Mouse (Mus musculus): Measurements from ENCODE around the gene Rbm8a2. TPM values are rescaled to one million over a fixed set of nuclear protein-coding genes. Genes with fewer than 3 reads are reported as not detected.
"Not testable (repeated sequence)": the region's sequence is repeated elsewhere in the genome, so short reads cannot be mapped to it uniquely, and the experiment has no call there.

The Rbm8a2 gene
- 0.09 and 0.19 TPM in 2 replicates for polyA plus RNA-seq (2012; rRNA removed)

DNA sequence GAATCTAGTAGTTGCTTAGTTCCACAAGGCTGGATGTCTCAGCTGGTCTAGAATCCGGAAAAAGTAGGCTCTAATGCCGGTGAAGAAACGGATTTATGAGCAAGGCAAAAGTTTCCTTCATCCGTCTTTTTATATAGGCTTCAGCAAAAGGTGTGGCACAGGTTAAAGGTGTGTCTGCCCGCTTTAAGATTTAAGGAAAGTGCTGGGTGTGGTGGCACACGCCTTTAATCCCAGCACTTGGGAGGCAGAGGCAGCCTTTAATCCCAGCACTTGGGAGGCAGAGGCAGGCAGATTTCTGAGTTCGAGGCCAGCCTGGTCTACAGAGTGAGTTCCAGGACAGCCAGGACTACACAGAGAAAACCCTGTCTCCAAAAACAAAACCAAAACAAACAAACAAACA lies at the start of gene Rbm8a2:
Gene Rbm8a2 (minus strand): TSS at position 101 of the 400 bp plus-strand sequence.
- not testable (repeated sequence) for H3K27ac ChIP-seq (ENCODE audit: insufficient read depth, low read length); H3K4me3 ChIP-seq (ENCODE audit: insufficient read depth, low read length); H3K4me1 ChIP-seq (ENCODE audit: control insufficient read depth, insufficient read depth, low read length)

DNA sequence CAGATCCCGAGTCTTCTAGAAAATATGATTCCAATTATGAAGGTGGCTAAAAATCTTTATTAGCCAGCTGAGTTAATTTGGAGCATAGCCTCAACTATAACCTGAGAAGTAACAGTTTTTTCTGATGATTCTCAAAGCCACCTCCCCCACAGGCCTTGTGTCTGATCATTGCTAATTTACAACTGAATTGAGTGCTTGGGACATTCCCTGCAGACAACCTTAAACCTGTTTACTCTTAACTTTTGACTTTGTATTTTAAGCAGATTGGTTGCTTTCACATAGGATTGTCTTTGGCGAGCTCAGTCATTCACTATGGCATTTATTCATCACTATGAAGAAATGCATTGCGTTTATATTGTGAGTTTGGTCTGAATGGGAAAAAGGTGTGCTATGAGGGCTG lies 49.5 kb upstream of the Rbm8a2 start:
- TF ChIP-seq POLR2A (IDR thresholded peaks at IDR 0.05; ENCODE audit: extremely low read depth, insufficient read depth, low read length) (no peak), CTCF (IDR thresholded peaks at IDR 0.05; ENCODE audit: extremely low read depth, insufficient read depth, low read length) (no peak)
- H3K4me3 ChIP-seq (ENCODE audit: insufficient read depth, low read length) = no peak overlapping the region
- no peak overlapping the region for H3K27ac ChIP-seq (ENCODE audit: insufficient read depth, low read length)
- H3K4me1 ChIP-seq (ENCODE audit: control insufficient read depth, insufficient read depth, low read length) = no peaks in the 10 kb centered on the region

DNA sequence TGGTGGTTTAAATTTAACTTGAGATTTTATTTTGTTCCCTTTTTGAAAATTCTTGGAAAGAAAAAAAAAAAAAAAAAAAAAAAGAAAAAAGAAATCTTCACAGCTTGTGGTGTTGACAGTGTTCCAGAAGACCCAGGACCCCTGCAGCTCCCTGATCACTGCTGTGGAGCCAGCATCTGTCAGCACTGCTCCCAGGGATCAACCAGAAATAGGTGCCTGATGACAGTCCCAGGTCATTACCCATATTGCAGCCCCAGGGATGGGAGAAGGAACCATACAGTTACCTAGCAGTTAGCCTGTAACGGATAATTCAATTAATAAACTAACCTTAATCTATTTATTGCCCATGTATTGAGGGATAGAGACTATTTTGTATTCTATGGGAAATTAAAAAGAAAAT lies 45.6 kb upstream of the Rbm8a2 start:
- TF ChIP-seq CTCF (IDR thresholded peaks at IDR 0.05; ENCODE audit: extremely low read depth, insufficient read depth, low read length) = no peak
- TF ChIP-seq POLR2A (IDR thresholded peaks at IDR 0.05; ENCODE audit: extremely low read depth, insufficient read depth, low read length) = no peak
- Histone ChIP-seq H3K4me1 (ENCODE audit: control insufficient read depth, insufficient read depth, low read length) (no peaks in the 10 kb centered on the region), H3K4me3 (ENCODE audit: insufficient read depth, low read length) (no peak overlapping the region), H3K27ac (ENCODE audit: insufficient read depth, low read length) (no peak overlapping the region)

DNA sequence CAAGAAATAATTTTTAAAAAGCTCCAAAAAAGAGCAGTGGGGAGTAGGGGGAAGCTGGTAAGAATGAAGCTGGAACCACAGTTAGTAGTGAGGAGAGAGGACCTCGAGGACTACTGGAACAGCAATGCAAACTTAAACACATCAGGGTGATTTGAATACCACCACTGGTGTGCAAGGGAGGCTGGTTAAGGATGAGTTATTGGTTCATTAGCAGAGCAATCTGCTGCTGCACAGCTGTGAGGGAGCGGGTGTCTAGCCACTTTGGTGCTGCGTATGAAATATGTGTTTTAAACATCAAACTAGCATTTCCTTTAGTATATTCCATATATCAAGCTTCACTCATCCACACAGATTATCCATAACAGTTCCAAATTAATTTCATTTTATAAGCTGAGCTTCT lies 39.6 kb upstream of the Rbm8a2 start:
- no peak overlapping the region for H3K4me3 ChIP-seq (ENCODE audit: insufficient read depth, low read length)
- H3K27ac ChIP-seq (ENCODE audit: insufficient read depth, low read length) = no peak overlapping the region
- H3K4me1 ChIP-seq (ENCODE audit: control insufficient read depth, insufficient read depth, low read length) = no peaks in the 10 kb centered on the region
- no peak for TF ChIP-seq POLR2A (IDR thresholded peaks at IDR 0.05; ENCODE audit: extremely low read depth, insufficient read depth, low read length)
- TF ChIP-seq CTCF (IDR thresholded peaks at IDR 0.05; ENCODE audit: extremely low read depth, insufficient read depth, low read length) = no peak

DNA sequence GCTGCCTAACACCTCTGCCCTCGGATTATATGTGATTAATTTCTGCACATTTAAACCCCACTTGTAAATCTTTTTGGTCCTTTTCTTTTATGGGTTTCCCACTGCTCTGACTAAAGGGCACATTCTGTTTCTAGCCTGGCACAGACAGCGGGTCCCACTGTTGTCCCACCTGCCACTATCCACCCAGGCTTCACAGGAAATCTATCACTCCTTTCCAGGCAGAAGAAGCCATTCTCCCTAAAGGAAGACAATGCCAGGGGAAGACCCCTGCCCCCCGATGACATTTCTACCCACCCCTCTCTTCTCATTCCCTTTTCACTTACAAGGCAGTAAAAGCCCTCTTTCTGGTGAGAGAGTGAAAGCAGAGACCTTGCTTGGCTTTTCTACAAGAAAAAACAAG lies 37.2 kb upstream of the Rbm8a2 start:
- H3K4me3 ChIP-seq (ENCODE audit: insufficient read depth, low read length) = no peak overlapping the region
- no peak overlapping the region for H3K27ac ChIP-seq (ENCODE audit: insufficient read depth, low read length)
- H3K4me1 ChIP-seq (ENCODE audit: control insufficient read depth, insufficient read depth, low read length) = no peaks in the 10 kb centered on the region
- TF ChIP-seq POLR2A (IDR thresholded peaks at IDR 0.05; ENCODE audit: extremely low read depth, insufficient read depth, low read length) (no peak), CTCF (IDR thresholded peaks at IDR 0.05; ENCODE audit: extremely low read depth, insufficient read depth, low read length) (no peak)

DNA sequence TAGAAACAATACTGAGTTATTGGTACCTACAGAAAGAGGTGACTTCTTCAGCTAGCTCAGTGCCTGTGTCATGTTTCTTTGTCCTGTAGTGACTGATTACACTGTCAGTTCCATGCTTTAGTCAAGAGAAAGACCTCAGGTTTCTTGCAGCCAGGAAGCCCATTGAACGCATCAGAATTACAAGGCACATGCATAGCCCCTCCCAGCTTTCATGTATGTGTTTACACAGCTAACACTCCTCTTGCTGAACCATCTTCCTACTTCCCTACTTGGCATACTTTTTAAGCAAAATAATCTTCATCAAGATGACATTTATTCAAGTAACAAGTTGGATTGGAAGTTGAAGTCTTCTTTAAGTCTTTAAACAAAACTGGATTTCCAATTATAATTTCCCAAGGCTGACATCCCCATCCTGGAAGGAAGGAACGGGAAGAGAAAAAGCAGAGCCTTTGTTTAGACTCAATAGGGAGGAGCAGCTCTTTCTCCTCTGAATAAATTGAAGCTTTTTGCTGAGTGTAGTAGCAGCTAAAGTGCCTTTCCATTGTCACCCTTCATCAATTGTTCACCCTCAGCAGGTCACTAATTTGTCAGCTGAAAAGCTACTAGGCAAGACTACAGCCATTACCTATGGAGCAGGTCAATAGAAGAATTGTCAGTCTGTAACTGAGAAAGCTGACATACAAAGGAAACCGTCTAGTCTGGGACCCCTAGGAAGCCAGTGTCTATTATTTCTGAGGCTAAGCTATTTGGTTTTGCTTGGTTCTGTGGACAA lies 34.8 kb upstream of the Rbm8a2 start:
- no peak for TF ChIP-seq CTCF (IDR thresholded peaks at IDR 0.05; ENCODE audit: extremely low read depth, insufficient read depth, low read length)
- no peak for TF ChIP-seq POLR2A (IDR thresholded peaks at IDR 0.05; ENCODE audit: extremely low read depth, insufficient read depth, low read length)
- H3K27ac ChIP-seq (ENCODE audit: insufficient read depth, low read length) = no peak overlapping the region
- H3K4me1 ChIP-seq (ENCODE audit: control insufficient read depth, insufficient read depth, low read length) = no peaks in the 10 kb centered on the region
- no peak overlapping the region for H3K4me3 ChIP-seq (ENCODE audit: insufficient read depth, low read length)

DNA sequence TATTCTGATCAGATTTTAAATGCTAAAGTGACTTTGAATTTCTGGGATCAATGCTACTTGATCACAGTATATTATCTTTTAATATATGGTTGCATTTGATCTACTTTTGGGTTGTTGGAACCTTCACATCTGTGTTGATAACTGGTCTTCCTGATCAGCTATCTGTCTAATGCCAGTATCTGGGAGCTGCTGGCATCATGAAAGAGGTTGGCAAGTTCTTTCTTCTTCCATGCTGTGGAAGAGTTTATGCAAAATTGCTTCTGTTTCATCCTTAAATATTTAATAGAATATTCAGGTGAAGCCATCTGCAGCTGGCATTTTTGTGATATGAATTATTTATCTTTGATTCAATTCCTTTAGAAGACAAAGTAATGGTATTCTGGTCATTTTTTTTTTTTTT lies 32.6 kb upstream of the Rbm8a2 start:
- TF ChIP-seq POLR2A (IDR thresholded peaks at IDR 0.05; ENCODE audit: extremely low read depth, insufficient read depth, low read length) (no peak), CTCF (IDR thresholded peaks at IDR 0.05; ENCODE audit: extremely low read depth, insufficient read depth, low read length) (no peak)
- Histone ChIP-seq H3K4me3 (ENCODE audit: insufficient read depth, low read length) (no peak overlapping the region), H3K4me1 (ENCODE audit: control insufficient read depth, insufficient read depth, low read length) (no peaks in the 10 kb centered on the region), H3K27ac (ENCODE audit: insufficient read depth, low read length) (no peak overlapping the region)

DNA sequence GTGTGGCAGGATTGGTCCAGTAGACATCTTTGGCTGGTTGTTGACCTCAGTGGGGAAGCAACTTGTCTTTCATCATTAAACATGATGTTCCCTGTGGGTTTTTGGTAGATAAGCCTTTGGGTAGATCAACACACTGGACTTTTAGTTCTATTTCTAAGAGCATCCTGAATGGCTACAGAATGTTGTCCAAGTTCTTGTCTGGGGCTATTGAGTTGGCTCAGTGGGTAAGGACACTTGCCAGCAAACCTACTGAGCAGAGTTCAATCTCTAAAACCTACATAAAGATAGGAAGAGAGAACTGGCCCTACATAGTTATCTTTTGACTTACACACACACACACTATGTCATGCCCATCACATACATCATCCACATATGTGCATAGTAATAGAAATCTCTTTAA lies 32.2 kb upstream of the Rbm8a2 start:
- no peak for TF ChIP-seq POLR2A (IDR thresholded peaks at IDR 0.05; ENCODE audit: extremely low read depth, insufficient read depth, low read length)
- no peak for TF ChIP-seq CTCF (IDR thresholded peaks at IDR 0.05; ENCODE audit: extremely low read depth, insufficient read depth, low read length)
- H3K4me3 ChIP-seq (ENCODE audit: insufficient read depth, low read length) = no peak overlapping the region
- H3K4me1 ChIP-seq (ENCODE audit: control insufficient read depth, insufficient read depth, low read length) = no peaks in the 10 kb centered on the region
- no peak overlapping the region for H3K27ac ChIP-seq (ENCODE audit: insufficient read depth, low read length)

DNA sequence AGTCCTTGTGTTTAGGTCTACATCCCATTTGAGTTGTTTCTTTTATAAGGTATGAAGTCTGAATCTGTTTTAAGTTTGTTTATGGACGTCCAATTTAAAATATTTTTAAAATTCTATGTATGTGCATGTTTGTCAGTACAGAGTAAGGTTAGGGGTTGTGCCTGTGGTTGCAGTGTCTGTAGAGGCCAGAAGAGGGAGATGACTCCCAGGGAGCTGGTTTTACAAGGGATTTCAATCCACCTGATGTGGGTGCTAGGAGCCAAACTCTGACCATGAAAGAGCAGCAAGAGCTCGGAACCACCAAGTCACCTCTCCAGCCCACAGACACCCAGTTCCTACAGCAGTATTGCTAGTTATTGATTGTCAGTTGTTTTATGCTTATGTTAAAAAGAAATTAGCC lies 29.5 kb upstream of the Rbm8a2 start:
- no peak overlapping the region for H3K4me3 ChIP-seq (ENCODE audit: insufficient read depth, low read length)
- TF ChIP-seq CTCF (IDR thresholded peaks at IDR 0.05; ENCODE audit: extremely low read depth, insufficient read depth, low read length) (no peak), POLR2A (IDR thresholded peaks at IDR 0.05; ENCODE audit: extremely low read depth, insufficient read depth, low read length) (no peak)

DNA sequence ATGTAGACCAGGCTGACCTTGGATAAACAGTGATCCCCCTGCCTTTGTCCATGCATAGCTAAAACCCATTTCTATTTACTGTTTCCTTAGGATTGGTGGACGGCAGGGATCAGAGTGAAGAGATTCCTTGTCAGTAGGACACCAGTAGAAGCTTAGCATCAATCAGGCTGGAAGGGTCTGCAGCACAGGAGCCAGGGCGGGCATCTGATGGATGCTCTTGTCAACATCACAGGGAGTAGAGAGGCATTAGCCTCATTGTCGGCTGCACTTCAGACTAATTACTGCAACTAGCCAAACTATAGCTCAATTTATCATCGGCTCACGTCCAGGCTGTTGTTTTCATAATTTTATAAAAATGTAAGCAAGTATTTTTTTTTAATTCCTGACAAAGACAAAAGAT lies 21.7 kb upstream of the Rbm8a2 start:
- Histone ChIP-seq H3K4me3 (ENCODE audit: insufficient read depth, low read length) (no peak overlapping the region), H3K4me1 (ENCODE audit: control insufficient read depth, insufficient read depth, low read length) (no peaks in the 10 kb centered on the region), H3K27ac (ENCODE audit: insufficient read depth, low read length) (no peak overlapping the region)
- TF ChIP-seq POLR2A (IDR thresholded peaks at IDR 0.05; ENCODE audit: extremely low read depth, insufficient read depth, low read length) (no peak), CTCF (IDR thresholded peaks at IDR 0.05; ENCODE audit: extremely low read depth, insufficient read depth, low read length) (no peak)

More for the DNA sequence above, 29.5 kb upstream of the Rbm8a2 start:
- Histone ChIP-seq H3K4me1 (ENCODE audit: control insufficient read depth, insufficient read depth, low read length) (no peaks in the 10 kb centered on the region), H3K27ac (ENCODE audit: insufficient read depth, low read length) (no peak overlapping the region)

Measured in cortical plate, adult 2 months (tissue).